Mouse (Mus musculus) liver, embryonic 16.5 days (tissue): ENCODE data around the gene Fbp1. TPM values are rescaled to one million over a fixed set of nuclear protein-coding genes. Genes with fewer than 3 reads are reported as not detected.

Experiments used
- ATAC-seq: fragments of 200-750 bp; cut with Nextera tagmentation; 2 replicates; pipeline ENCODE4 v1.8.0; 2017; ENCODE audit warnings: low read depth, mild to moderate bottlenecking, moderate number of reproducible peaks, moderate library complexity
- H3K27ac ChIP-seq: fragments of 300-500 bp; sonication (generic); 2 replicates; pipeline ENCODE4 v1.5.1; 2014; ENCODE audit warnings: mild to moderate bottlenecking, low read length
- H3K27me3 ChIP-seq: fragments of 300-500 bp; sonication (generic); 2 replicates; pipeline ENCODE4 v1.6.1; 2014; ENCODE audit warnings: low read depth, low read length, mixed read lengths; ENCODE audit not compliant: control insufficient read depth, insufficient read depth
- H3K36me3 ChIP-seq: fragments of 300-500 bp; sonication (generic); 2 replicates; pipeline ENCODE4 v1.6.1; 2014; ENCODE audit warnings: mild to moderate bottlenecking; ENCODE audit not compliant: control insufficient read depth, insufficient read depth
- H3K4me1 ChIP-seq: fragments of 300-500 bp; sonication (generic); 2 replicates; pipeline ENCODE4 v1.6.1; 2014; ENCODE audit warnings: low read depth, low read length, mixed read lengths; ENCODE audit not compliant: control insufficient read depth
- H3K4me2 ChIP-seq: fragments of 300-500 bp; sonication (generic); 2 replicates; pipeline ENCODE4 v1.6.1; 2014; ENCODE audit warnings: low read depth, low read length, mixed read lengths
- H3K4me3 ChIP-seq: fragments of 300-500 bp; sonication (generic); 2 replicates; pipeline ENCODE4 v1.5.1; 2014; ENCODE audit warnings: low read depth, mild to moderate bottlenecking, low read length
- H3K9ac ChIP-seq: fragments of 300-500 bp; sonication (generic); 2 replicates; pipeline ENCODE4 v1.6.1; 2014; ENCODE audit warnings: low read depth, low read length
- H3K9me3 ChIP-seq: fragments of 300-500 bp; sonication (generic); replicated peaks from 2 replicates; pipeline ENCODE4 v1.6.1; 2016; ENCODE audit warnings: low read length; ENCODE audit not compliant: control insufficient read depth
- WGBS: fragments of 180-500 bp; shearing (Covaris S2); extraction: QIAGEN DNeasy Blood & Tissue Kit; methylation state at CpG from one replicate; pipeline ENCODE4 v1.1.7; 2014; ENCODE audit not compliant: insufficient replicate concordance; 5-methylcytosine and 5-hydroxymethylcytosine counted together
- polyA plus RNA-seq: library from polyadenylated mRNA; unstranded; fragments of >200 nt; fragmentation: Nextera tagmentation; extraction: Ambion mirVana; gene quantifications from 2 replicates; pipeline ENCODE4 v1.2.1, GENCODE M21; 2015

Gene Fbp1
- polyA plus RNA-seq, 1 experiment from 2014 or later: 149 TPM

GRCm38 (mm10) chr13:62877247-62877646, 10.8 kb downstream of the Fbp1 start:
- Histone ChIP-seq H3K36me3 (no peaks in the 10 kb centered on the region), H3K4me1 (peaks cover 4% of the 10 kb centered on the region), H3K27ac (no peak overlapping the region), H3K9me3 (no peaks in the 10 kb centered on the region), H3K27me3 (no peaks in the 10 kb centered on the region), H3K4me2 (no peak overlapping the region), H3K9ac (no peak overlapping the region), H3K4me3 (no peak overlapping the region)
- 28% methylated on average over 5 of the region's 5 CpGs for WGBS
- no peak for ATAC-seq

- H3K36me3 ChIP-seq: no peaks in the 10 kb centered on the region
- no peak overlapping the region for H3K9ac ChIP-seq
- H3K4me3 ChIP-seq: no peak overlapping the region
- no peaks in the 10 kb centered on the region for H3K27me3 ChIP-seq
- no peak for ATAC-seq
- no peak overlapping the region for H3K27ac ChIP-seq
- WGBS: 41% methylated on average over 1 of the region's 1 CpGs
- H3K4me2 ChIP-seq: no peak overlapping the region
- peaks cover 4% of the 10 kb centered on the region for H3K4me1 ChIP-seq
- H3K9me3 ChIP-seq: no peaks in the 10 kb centered on the region
Measured at GRCm38 (mm10) chr13:62876111-62876510, 12.0 kb downstream of the Fbp1 start.

DNA sequence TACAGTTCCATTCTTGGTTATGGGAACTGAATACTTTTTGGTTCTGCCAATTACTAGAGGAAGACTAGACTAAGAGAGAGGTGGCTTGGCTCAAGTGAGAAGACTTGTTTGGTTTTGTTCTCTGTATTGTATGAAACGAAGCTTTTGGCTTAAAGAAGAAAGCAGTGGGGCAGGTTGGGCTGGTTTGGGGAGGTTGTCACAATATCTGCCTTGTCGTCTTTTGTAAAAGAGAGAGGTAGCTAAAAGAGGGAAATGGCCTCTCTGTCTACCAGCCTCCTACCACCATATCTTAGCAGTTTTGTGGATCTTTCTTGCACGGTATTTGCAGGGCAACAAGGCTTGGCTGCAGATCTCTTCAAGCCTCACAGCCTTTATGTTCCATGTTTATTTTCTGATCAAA, 15.8 kb downstream of the Fbp1 start:
- no peaks in the 10 kb centered on the region for H3K4me1 ChIP-seq
- H3K9ac ChIP-seq: no peak overlapping the region
- no peak overlapping the region for H3K27ac ChIP-seq
- 38% methylated on average over 3 of the region's 3 CpGs for WGBS
- no peaks in the 10 kb centered on the region for H3K27me3 ChIP-seq
- no peaks in the 10 kb centered on the region for H3K9me3 ChIP-seq
- no peak for ATAC-seq
- H3K36me3 ChIP-seq: no peaks in the 10 kb centered on the region
- no peak overlapping the region for H3K4me2 ChIP-seq
- H3K4me3 ChIP-seq: no peak overlapping the region

DNA sequence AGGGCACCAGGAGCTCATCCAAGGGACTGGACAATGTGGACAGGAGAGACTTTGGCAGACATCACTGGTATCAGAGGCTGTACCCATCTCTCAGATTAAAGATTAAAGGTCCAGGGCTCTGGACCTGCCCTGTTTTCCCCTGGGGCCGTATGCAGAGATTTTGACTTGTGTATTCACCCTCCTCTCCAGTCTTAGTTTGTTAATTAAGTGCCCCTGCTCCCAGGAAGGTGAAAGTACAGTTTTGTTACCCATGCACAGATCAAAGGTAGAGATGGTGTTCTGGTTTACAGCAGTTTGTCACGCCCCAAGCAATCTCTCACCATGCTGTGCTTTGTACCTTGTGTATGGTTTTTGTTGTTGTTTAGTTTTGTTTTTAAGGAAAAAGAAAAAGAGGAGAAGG, 17.5 kb downstream of the Fbp1 start:
- Histone ChIP-seq H3K9me3 (no peaks in the 10 kb centered on the region), H3K27me3 (no peaks in the 10 kb centered on the region), H3K27ac (no peak overlapping the region), H3K4me2 (no peak overlapping the region), H3K4me3 (no peak overlapping the region), H3K9ac (no peak overlapping the region), H3K36me3 (no peaks in the 10 kb centered on the region), H3K4me1 (no peaks in the 10 kb centered on the region)
- no peak for ATAC-seq
- 56% methylated on average over 2 of the region's 2 CpGs for WGBS

GRCm38 (mm10) chr13:62866817-62867216, 21.3 kb downstream of the Fbp1 start:
- Histone ChIP-seq H3K4me2 (no peak overlapping the region), H3K9me3 (no peaks in the 10 kb centered on the region), H3K4me1 (no peaks in the 10 kb centered on the region), H3K9ac (no peak overlapping the region), H3K27me3 (no peaks in the 10 kb centered on the region), H3K27ac (no peak overlapping the region), H3K36me3 (no peaks in the 10 kb centered on the region), H3K4me3 (no peak overlapping the region)
- ATAC-seq: no peak
- 69% methylated on average over 4 of the region's 4 CpGs for WGBS

GRCm38 (mm10) chr13:62865651-62866315, 22.3 kb downstream of the Fbp1 start:
- H3K27me3 ChIP-seq: no peaks in the 10 kb centered on the region
- no peak overlapping the region for H3K9ac ChIP-seq
- 66% methylated on average over 11 of the region's 11 CpGs for WGBS
- no peaks in the 10 kb centered on the region for H3K9me3 ChIP-seq
- no peaks in the 10 kb centered on the region for H3K4me1 ChIP-seq
- H3K36me3 ChIP-seq: no peaks in the 10 kb centered on the region
- H3K4me2 ChIP-seq: no peak overlapping the region
- H3K27ac ChIP-seq: no peak overlapping the region
- no peak for ATAC-seq
- no peak overlapping the region for H3K4me3 ChIP-seq

GRCm38 (mm10) chr13:62863771-62864170, 24.3 kb downstream of the Fbp1 start:
- 51% methylated on average over 6 of the region's 6 CpGs for WGBS
- Histone ChIP-seq H3K36me3 (no peaks in the 10 kb centered on the region), H3K4me1 (no peaks in the 10 kb centered on the region), H3K27me3 (no peaks in the 10 kb centered on the region), H3K4me3 (no peak overlapping the region), H3K9ac (no peak overlapping the region), H3K9me3 (no peaks in the 10 kb centered on the region), H3K4me2 (no peak overlapping the region), H3K27ac (no peak overlapping the region)
- no peak for ATAC-seq

GRCm38 (mm10) chr13:62862875-62863274, 25.2 kb downstream of the Fbp1 start:
- no peak overlapping the region for H3K9ac ChIP-seq
- WGBS: 42% methylated on average over 3 of the region's 3 CpGs
- ATAC-seq: no peak

GRCm38 (mm10) chr13:62860068-62860467, 28.0 kb downstream of the Fbp1 start:
- H3K27ac ChIP-seq: no peak overlapping the region
- no peaks in the 10 kb centered on the region; the same call in 1 of the 2 replicates for H3K4me1 ChIP-seq
- H3K36me3 ChIP-seq: no peaks in the 10 kb centered on the region
- no peak overlapping the region for H3K9ac ChIP-seq
- H3K4me2 ChIP-seq: no peak overlapping the region
- no peaks in the 10 kb centered on the region for H3K27me3 ChIP-seq
- H3K4me3 ChIP-seq: no peak overlapping the region
- H3K9me3 ChIP-seq: no peaks in the 10 kb centered on the region
- no peak for ATAC-seq
- 76% methylated on average over 4 of the region's 4 CpGs for WGBS

More at GRCm38 (mm10) chr13:62862875-62863274, 25.2 kb downstream of the Fbp1 start:
- no peak overlapping the region for H3K4me3 ChIP-seq
- no peak overlapping the region for H3K4me2 ChIP-seq
- H3K27me3 ChIP-seq: no peaks in the 10 kb centered on the region
- no peaks in the 10 kb centered on the region for H3K36me3 ChIP-seq
- H3K4me1 ChIP-seq: no peaks in the 10 kb centered on the region
- no peaks in the 10 kb centered on the region for H3K9me3 ChIP-seq
- H3K27ac ChIP-seq: no peak overlapping the region
